Mouse (Mus musculus): ENCODE data around the gene Kalrn.

DNA sequence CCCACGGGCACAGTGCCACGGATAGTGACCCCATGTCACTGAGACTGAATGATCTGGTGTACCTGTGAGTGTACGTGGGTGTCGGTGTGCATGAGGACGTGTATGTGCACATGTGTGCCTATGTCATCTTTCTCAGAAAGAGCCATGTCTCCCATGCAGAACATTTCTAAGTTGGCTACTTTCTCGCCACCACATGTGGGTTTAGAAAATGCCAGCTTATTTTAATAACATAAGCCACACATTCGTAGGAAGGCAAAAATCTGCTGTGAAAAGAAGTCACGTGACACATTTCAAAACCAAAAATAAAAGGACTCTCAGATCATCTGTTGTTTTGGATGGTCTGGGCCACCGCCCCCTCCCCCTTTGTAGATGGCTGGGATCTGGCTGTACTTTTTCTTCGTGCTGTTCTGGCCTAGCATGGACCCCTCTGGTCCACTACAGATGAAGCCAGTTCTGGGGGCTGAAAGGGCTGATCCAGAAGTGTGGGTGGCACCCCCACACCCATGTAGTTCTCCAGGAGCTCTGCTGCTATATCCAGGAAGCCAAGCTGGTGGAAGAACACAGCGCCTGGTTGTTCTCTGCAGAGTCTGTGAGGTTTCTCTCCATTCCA lies 400.7 kb downstream of the Kalrn start:
- TF ChIP-seq FLI1 (IDR thresholded peaks at IDR 0.05; ENCODE audit: low read length) (no peak), GATA1 (IDR thresholded peaks at IDR 0.05; ENCODE audit: borderline replicate concordance, low read length) (no peak)

Measured in megakaryocyte, embryonic 14.5 days (primary cell).